Mouse (Mus musculus): ENCODE data around the gene Pitpnb.

Pitpnb gene

DNA sequence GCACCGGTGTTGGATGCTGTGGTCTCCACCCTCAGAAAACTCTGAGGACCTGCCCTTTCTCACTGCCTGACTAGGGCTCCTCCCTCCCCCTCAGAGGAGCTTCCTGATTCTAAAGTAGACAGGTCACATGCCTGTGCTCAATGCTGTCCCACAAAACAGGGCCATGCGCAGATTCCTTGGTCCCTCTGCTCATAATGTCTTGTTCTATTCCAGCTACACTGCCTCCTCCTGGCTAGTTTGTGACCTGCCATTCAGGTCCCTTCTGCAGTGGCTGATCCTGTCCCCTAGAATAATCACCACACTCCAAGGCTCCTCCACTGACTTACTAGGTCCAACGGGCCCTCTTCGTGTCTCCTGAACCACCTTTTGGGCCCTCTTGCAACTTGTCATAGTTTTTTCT, 65.6 kb downstream of the Pitpnb start:
- in situ Hi-C loops (cut with MboI, MseI) = no loop called here

DNA sequence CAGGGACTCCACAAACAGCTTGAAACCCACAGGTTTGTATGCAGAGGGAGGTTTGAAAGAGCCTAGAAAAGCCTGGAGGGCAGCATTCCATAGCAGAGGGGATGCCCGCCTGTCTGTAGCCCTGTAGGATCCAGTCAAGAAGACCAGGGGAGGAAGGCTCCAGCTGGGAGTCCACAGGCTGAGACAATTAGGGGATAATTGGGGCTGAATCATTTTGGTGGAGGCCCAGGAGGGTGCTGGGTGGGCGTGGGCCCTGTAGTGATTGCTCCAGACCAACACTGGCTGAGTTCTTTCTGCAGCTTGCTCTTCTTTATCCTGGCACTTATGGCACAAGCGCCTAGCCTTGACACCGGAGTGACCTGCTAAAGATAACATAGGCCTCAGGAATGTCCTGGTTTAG, 67.9 kb downstream of the Pitpnb start:
- in situ Hi-C loops (cut with MboI, MseI) = no loop called here

GRCm38 (mm10) chr5:111399271-111399670, 68.7 kb downstream of the Pitpnb start:
- in situ Hi-C loops (cut with MboI, MseI) = no loop called here

DNA sequence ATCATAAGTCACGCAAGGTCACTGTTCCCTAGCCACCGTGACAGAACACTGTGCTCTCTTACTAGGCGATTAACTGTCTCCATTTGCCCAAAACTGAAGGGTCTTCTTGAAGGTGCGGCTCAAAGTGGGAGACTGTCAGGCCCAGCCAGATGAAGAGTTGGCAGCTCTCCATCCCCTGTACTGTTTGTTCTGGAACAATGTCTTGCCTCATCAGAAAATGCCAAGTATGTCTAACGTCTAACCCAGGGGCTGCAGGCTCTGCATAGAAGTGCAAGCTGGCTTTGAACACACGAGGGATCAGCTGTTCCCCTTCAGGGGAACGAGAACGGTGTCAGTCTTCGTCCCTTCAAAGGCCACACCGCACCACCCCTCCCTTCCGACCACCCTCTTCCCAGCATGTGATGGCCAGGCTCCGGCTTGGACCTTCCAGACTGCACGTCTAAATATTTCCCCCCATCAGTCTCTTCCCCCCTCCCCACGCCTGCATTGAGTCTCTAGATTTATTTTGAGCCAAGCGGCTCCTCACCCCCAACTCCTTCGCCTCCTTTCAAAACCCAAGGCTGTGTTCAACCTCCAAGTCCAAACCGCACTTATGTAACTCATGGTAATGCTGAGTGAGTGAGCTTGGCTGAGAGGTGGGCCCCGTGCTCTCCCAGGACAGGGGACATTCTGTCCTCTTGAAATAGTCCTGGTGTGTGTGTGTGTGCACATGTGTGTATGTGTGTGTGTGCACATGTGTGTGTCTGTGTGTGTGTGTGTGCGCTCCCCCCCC, 71.5 kb downstream of the Pitpnb start:
- in situ Hi-C loops (cut with MboI, MseI) = loop anchor here (25.0 kb wide), 1 partner anchor 735 kb away; no protein-coding TSS in a partner anchor

DNA sequence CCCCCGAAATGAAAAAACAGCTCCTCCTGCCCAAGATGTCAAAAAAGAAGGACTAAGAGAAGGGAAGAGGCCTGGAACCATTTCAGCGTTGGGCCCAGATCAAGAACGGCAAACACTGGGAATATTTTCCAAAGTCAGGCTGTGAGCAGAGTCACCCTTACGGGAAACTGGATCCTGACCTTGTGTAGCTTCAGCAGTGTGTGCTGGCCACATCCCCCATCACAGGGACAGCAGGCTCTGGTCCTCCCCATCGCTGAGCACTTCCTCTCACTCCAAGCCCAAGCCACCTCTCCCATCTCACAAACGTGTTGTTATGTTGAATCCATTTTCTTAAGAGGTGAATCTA, 72.1 kb downstream of the Pitpnb start:
- in situ Hi-C loops (cut with MboI, MseI) = loop anchor here (25.0 kb wide), 1 partner anchor 735 kb away; no protein-coding TSS in a partner anchor

GRCm38 (mm10) chr5:111404721-111405120, 74.2 kb downstream of the Pitpnb start:
- in situ Hi-C loops (cut with MboI, MseI) = loop anchor here (25.0 kb wide), 1 partner anchor 733 kb away; no protein-coding TSS in a partner anchor

DNA sequence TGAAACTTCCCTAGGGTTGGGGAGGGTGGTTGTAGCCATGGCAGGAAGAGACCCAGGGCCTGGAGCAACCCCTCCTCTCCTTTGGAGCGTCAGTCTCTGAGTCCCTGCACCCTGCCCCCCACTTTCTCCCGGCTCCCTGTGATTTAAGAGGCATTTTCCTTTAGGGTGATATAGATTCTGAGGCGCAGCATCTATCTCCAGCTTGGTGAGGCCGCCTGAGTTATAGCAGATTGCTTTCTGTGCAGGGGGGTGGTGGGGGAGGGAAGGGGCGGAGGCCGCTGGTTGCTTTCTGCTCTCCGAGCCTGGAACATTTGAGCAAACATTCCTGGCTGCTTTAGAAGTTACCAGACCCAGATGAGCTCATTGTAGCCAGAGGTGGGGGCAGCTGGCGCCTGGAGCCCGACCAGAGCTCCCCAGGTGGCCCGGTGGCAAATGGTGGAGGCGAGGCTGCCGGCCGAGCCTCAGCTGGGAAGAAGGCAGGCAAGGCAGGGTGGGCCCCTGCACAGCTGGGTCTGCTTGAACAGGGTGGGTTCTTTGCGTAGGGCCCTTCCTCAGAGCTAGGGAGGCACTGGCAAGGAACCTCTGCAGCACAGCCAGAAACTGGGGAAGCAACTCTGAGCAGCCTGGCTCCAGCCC, 78.0 kb downstream of the Pitpnb start:
- in situ Hi-C loops (cut with MboI, MseI) = loop anchor here (25.0 kb wide), 1 partner anchor 729 kb away; no protein-coding TSS in a partner anchor

- in situ Hi-C loops (cut with MboI, MseI) = loop anchor here (5.0 to 25.0 kb wide), 2 partner anchors 273 to 728 kb away; no protein-coding TSS in a partner anchor
Measured at GRCm38 (mm10) chr5:111409412-111410044, 79.0 kb downstream of the Pitpnb start.

GRCm38 (mm10) chr5:111410665-111411064, 80.1 kb downstream of the Pitpnb start:
- in situ Hi-C loops (cut with MboI, MseI) = loop anchor here (5.0 to 25.0 kb wide), 2 partner anchors 272 to 727 kb away; no protein-coding TSS in a partner anchor

- in situ Hi-C loops (cut with MboI, MseI) = loop anchor here (5.0 to 25.0 kb wide), 2 partner anchors 268 to 723 kb away; no protein-coding TSS in a partner anchor
Measured at GRCm38 (mm10) chr5:111414192-111414591, 83.6 kb downstream of the Pitpnb start.

DNA sequence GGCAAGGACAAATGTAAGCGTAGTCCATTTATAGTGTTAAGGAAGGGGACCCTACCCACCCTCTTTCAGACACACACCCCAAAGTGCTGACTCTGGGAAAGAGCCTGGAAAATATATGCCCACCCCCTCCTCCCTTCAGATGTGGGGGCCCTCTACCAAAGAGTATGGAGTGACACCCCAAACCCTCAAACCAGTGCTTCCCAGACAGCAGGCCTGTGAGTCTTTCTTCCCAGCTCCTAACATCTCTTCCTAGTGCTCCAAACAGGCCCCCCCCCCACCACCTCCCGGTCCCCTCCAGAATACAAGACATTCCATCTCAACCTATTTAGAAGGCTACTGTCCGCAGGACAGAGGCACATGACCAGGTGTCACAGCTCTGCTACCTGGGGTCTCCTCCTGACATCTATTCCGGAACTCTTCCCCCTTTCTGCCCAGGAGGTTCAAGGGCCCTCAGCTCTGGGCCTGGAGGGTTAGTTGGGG, 84.2 kb downstream of the Pitpnb start:
- in situ Hi-C loops (cut with MboI, MseI) = loop anchor here (5.0 to 25.0 kb wide), 2 partner anchors 267 to 722 kb away; no protein-coding TSS in a partner anchor

DNA sequence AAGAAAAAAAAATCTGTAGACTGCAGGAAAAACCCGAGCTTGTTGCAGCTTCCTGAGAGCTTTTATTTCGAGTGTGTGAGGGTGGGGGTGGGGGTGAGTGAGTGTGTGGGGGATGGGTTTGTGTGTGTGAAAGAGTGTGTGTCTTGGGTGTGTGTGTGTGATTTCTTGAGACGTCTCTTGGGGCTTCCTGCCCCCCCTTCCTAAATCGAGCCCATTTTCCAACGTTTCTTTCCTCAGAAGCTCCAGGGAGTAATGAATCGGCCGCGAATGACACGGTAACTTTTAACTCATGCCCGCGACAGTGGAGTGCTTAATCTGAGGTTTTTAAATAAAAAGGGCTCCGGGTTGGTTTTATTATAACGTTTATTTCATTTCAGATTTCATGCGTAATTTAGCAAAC, 85.0 kb downstream of the Pitpnb start:
- in situ Hi-C loops (cut with MboI, MseI) = loop anchor here (25.0 kb wide), 1 partner anchor 722 kb away; no protein-coding TSS in a partner anchor

DNA sequence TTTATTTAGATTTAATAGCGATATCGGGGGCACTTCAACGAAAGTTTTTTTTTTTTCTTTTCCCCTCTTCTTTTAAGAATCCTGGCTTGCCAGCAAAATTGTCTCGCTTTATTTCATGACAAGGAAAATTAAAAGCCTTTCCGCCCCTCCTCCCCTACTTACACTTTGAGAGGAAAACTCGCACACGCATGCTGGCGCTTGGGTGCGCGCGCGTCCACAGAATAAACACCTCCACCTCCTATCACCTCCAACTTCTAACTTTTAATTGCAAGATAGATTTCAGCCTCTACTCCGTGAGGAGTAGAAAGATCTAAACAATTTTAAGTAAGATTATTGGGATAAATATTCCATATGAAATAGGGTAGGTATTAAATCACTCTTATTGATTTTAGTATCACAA, 85.5 kb downstream of the Pitpnb start:
- in situ Hi-C loops (cut with MboI, MseI) = loop anchor here (25.0 kb wide), 1 partner anchor 721 kb away; no protein-coding TSS in a partner anchor

- in situ Hi-C loops (cut with MboI, MseI) = loop anchor here (25.0 kb wide), 1 partner anchor 721 kb away; no protein-coding TSS in a partner anchor
Measured at GRCm38 (mm10) chr5:111416591-111417374, 86.2 kb downstream of the Pitpnb start, which contains the start of gene Mn1. Mn1 (plus strand) TSS chr5:111417362.

GRCm38 (mm10) chr5:111417378-111418131, 87.0 kb downstream of the Pitpnb start:
- in situ Hi-C loops (cut with MboI, MseI) = loop anchor here (25.0 kb wide), 1 partner anchor 720 kb away; no protein-coding TSS in a partner anchor

DNA sequence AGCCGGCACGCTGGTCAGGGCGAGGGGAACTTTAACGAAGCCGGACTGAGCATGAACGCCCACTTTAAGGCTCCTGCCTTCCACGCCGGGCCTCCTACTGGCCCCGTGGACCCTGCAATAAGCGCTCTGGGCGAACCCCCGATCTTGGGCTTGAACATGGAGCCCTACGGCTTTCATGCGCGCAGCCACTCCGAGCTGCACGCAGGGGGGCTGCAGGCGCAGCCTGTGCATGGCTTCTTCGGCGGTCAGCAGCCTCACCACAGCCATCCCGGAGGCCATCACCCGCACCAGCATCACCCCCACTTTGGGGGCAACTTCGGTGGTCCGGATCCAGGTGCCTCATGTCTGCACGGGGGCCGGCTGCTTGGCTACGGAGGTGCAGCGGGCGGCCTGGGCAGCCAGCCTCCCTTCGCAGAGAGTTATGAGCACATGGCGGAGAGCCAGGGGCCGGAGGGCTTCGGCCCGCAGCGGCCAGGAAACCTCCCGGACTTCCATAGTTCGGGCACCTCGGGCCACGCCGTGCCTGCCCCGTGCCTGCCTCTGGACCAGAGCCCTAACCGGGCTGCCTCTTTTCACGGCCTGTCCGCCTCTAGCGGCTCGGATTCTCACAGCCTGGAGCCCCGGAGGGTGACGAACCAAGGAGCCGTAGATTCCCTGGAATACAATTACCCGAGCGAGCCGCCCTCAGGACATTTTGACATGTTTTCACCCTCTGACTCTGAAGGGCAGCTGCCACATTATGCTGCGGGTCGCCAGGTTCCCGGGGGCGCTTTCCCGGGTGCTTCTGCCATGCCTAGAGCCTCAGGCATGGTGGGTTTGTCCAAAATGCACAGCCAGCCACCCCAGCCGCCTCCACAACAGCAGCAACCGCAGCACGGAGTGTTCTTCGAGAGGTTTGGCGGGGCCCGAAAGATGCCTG, 87.9 kb downstream of the Pitpnb start:
- in situ Hi-C loops (cut with MboI, MseI) = loop anchor here (25.0 kb wide), 1 partner anchor 719 kb away; no protein-coding TSS in a partner anchor

- in situ Hi-C loops (cut with MboI, MseI) = loop anchor here (25.0 kb wide), 1 partner anchor 718 kb away; no protein-coding TSS in a partner anchor
Measured at GRCm38 (mm10) chr5:111419121-111419881, 88.7 kb downstream of the Pitpnb start.

Measured in T-helper 1 cell (primary cell).